Mouse (Mus musculus): ENCODE measurements around the gene Supt3.

DNA sequence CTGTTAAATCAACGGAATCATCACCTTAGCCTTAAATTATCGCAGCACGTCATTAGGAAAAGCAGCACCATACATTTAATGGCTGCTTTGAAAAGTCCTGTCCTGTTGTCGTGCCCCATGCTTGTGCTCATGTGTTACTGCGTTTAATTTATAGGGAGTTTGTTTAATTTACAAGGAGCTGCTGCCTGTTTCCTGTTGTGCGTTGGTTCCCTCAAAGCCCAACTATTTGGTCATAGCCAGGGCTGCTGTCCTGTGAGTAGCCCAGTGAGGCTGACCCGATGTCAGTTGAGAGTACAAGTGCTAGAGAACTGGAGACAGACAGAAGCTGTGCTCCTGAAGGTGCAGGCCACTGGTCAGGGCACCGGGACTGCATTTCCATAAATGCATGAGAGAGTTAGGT, 304.6 kb downstream of the Supt3 start:
- TF ChIP-seq POLR2A (IDR thresholded peaks at IDR 0.05; ENCODE audit: low read depth, low read length) (no peak), CTCF (conservative IDR thresholded peaks at IDR 0.05; ENCODE audit: insufficient read depth, insufficient read length, low read depth, low read length) (no peak)

Measured in kidney, adult 2 months (tissue).